Mouse (Mus musculus): ENCODE results near the gene Lsp1.
A peak's percentile ranks its signal among the peaks of the same experiment; 100 is the strongest.

Lsp1 gene

DNA sequence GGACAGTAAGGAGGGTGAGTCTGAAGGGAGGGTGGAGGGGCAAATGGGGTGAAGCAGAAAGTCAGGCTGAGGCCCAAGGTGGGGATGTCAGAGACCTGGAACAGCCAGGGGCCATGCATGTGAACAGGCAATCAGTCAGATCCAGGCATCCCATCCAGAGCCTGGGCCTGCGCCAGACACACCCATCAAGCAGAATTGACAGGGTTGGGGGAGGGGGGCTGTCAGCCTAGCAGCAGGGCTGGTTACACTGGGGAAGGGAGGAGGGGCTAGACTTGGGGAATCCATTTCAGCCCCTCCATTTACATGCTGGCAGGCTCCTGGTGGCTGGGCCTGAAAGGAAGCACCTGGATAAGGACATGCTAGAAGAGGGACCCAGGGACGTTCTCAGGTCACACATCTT lies 45.3 kb downstream of the Lsp1 start:
- no peak for DNase-seq (ENCODE audit: low read depth)

DNA sequence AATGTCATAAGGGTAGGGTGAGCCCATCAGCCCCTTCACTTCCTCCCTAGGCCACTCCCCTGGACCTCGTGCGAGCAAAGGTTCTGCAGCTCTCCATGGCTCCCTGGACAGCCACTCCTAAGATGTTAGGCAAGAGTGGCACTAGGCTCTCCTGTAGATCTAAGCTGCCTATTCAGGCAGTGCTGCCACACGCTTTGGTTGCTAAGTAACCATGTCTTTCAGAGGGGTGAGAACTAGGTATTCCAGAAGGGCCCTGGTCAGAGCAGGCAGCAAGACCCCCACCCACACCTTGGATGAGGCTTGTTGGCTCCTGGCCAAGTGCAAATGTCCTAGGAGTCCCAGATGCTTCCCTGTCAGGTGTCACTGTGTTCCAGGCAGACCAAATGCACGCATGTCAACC lies 45.9 kb downstream of the Lsp1 start:
- DNase-seq (ENCODE audit: low read depth) = no peak

GRCm38 (mm10) chr7:142507453-142507852 lies 46.8 kb downstream of the Lsp1 start:
- no peak for DNase-seq (ENCODE audit: low read depth)

- DNase-seq (ENCODE audit: low read depth) = no peak
These were observed 48.9 kb downstream of the Lsp1 start for GRCm38 (mm10) chr7:142509518-142509917.

DNA sequence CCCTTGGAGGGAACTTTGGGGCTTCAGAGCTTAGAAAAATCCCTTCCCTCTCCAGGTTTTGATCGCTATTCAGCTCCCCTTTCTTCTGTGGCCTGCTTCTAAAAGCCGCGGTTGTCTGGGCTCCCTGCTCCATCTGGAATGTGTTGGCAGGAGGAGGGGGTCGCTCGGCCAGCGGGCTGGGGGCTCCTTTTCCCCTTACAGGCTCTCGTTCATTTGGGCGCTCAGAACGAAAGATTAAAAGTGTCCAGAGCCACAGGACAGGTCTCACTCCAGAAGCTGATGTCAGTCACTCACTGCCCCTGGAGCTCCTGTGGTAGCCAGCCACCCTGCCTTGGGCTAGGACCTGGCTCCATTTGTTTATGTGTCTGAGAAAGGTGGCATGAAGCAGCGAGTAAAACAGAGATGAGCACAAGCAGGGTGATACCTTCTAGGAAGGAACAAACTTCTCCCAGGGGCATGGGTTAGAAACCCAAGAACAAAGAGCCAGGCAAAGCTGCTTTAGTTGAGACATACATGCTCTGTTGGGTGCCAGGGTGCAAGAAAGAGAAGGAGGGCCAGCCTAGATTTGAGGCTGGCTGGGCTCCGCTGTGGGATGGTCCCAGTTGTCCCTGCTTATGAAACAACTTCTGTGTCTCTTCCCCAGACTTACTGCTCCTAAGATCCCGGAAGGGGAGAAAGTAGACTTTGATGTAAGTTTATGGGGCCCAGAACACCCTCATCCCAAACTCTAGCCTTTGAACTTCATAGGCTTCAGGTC lies 49.6 kb downstream of the Lsp1 start:
- no peak for DNase-seq (ENCODE audit: low read depth)

DNA sequence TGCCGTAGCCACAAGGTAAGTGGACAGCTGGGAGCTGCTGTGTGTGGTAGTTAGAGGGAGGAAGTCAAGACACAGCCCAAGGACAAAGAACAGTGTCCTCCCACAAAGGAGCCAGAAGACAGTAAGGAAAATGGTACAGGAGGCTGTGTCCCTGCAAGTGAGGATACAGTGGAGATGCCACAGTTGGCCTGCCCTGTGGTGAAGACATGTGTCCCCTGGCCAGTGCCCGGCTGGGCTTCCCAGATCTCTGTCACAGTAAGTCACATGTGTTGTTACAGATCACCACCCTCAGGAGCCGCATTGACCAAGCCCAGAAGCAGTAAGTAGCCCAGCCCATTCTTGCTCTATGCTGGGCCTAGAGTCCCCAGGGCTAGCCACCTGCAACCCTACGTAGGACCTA lies 53.4 kb downstream of the Lsp1 start:
- no peak for DNase-seq (ENCODE audit: low read depth)

DNA sequence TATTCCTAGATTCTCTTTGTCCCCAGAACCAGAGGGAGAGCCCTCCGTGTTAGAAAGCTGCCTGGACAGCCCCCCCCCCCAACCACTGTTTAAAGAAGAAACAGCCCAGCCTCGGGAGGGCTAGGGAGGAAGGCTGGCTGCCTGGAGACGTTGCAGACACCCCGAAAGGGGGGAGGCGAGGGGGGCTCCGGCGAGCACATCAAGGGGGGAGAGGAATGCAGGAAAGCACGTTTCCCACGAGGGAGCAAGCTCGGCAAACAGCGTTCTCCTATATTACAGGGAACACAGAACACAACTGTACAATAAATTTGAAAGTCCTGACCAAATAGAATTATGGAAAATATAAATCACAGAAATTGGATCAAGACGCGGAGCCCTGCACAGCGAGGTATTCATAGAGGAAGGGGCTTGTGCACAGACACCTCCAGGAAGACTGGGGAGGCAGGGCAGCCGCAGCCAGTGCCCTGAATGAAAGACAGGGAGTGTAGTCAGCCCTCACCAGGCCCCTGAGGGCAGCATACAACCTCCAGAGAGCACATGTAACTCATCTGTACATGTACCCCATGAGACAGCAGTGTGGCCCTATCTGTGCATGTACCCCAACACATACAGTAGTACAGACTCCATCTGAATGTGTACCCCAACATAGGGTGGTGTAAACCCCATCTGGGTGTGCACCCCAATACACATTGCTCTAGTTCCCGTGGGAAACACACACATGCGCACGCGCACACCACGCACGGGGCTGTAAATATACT lies 55.8 kb downstream of the Lsp1 start:
- no peak for DNase-seq (ENCODE audit: low read depth)

DNA sequence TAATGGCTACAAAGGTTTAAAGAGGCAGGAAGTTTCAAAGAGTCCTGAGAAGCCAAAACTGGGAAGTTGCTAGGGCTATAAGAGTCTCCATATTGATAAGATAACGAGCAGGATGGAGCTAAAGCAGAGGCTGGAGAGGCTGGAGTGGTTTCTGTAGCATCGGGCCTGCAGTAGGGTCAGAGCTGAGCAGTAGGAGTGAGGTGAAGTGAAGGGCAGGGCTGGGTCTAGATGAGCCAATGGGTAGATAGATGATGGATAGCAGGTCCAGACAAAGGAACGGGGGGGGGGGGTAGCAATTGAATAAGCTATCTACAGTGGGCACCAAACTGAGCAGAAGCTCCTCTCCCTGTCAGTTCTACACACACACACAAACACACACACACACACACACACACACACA lies 56.9 kb downstream of the Lsp1 start:
- no peak for DNase-seq (ENCODE audit: low read depth)

DNA sequence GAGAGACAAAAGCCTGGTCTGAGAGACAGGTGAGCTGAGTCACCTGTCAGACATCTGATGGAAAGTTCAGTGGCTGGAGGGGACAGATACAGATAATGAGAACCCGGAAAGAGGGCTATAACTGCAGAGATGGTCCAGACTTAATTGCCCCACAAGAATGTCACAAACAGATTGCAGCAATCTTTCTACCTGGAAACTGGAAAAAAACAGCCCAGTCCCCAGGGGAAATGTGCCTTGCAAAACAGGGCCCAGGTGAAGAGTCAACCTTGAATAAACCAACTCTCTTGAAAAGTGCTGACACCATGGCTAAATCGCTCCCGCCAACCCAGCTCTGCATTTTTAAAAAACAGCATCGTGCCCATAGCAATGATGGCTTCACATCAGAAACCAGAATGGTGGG lies 59.7 kb downstream of the Lsp1 start:
- no peak for DNase-seq (ENCODE audit: low read depth)

DNA sequence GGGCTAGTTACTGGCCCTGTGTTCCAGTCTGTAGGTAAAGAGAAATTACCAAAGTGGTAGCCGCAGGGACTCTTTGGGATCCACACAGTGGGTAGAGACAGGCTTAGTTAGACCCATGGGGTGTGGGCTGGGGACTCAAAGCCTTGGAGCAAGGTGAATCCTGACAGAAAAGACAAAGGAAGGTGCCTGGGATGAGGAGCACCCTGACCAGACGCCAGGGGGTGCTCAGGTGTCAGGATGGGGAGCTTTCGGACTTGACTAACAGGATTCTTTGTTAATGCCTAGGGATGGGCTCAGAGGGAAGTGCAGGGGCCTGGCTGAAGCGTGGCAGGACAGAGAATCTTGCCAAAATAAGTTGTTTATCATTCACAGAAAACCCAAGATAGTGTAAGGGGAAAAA lies 61.7 kb downstream of the Lsp1 start:
- peak; percentile 30 for DNase-seq (ENCODE audit: low read depth)

- no peak for DNase-seq (ENCODE audit: low read depth)
These were observed 62.8 kb downstream of the Lsp1 start for GRCm38 (mm10) chr7:142523200-142523990.

DNA sequence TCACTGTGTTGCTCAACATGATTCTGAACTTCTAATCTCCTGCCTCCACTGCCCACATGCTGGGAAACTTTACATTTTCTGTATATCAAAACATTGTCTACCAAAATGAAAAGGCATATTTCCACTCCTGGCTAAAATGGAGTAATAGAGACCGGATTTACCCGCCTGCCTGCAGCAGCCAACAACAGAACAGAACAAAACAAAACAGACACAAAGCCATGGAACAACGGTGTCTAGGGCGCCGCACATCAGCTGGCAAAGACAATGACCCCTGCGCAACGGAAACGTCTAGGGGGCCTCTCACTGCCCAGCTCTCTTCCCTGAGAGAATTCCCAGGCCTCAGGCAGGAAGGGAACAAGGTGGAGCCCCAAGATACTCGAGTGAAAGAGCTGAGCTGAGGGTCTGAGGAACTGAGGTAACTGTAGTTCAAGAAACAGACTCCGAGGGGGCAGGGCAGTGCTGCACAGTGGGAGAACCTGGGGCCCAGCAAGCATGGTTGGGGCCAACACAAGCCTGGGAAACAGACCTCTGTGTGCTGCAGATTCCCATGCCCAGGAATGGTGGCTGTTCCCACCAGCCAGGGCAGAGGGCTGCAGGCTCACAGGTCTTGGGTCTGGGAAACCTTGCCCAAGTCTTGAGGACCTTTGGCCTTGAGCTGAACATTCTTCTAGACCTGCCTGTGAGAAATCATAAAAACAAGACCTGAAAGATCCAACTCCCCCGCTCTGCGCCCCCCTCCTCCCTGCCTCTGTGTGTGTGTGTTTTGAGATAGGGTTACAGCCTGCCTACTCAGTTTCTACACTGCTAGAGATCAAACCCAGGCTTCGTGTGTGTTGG lies 65.0 kb downstream of the Lsp1 start:
- no peak for DNase-seq (ENCODE audit: low read depth)

GRCm38 (mm10) chr7:142529350-142529749 lies 68.7 kb downstream of the Lsp1 start:
- no peak for DNase-seq (ENCODE audit: low read depth)

- no peak for DNase-seq (ENCODE audit: low read depth)
These were observed 71.4 kb downstream of the Lsp1 start for GRCm38 (mm10) chr7:142531973-142532521.

GRCm38 (mm10) chr7:142532671-142533058 lies 72.1 kb downstream of the Lsp1 start, which contains the start of gene Mrpl23:
Gene Mrpl23, plus strand, starts transcription at chr7:142532686.
- DNase-seq (ENCODE audit: low read depth) = no peak

GRCm38 (mm10) chr7:142533059-142533855 lies 72.6 kb downstream of the Lsp1 start:
- peak; percentile 87 for DNase-seq (ENCODE audit: low read depth)

- DNase-seq (ENCODE audit: low read depth) = no peak
These were observed 74.5 kb downstream of the Lsp1 start for GRCm38 (mm10) chr7:142535116-142535515.

DNA sequence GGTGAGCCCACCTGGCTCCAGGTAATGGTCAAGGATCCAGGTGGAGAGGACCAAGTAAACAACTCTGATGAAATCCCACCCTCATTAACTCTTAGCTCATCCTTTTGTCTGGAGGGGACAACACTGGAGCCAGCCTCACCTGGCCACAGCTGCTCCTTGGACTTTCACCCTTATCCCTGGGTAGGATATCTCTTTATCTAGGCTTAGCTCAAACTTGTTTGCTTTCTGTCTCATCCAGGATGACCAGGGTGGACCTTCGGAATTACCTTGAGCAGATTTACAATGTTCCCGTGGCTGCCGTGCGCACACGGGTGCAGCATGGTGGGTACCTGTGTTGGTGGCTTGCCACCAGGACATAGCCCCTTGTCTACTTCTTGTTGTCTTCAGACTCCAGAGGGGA lies 75.2 kb downstream of the Lsp1 start:
- no peak for DNase-seq (ENCODE audit: low read depth)

DNA sequence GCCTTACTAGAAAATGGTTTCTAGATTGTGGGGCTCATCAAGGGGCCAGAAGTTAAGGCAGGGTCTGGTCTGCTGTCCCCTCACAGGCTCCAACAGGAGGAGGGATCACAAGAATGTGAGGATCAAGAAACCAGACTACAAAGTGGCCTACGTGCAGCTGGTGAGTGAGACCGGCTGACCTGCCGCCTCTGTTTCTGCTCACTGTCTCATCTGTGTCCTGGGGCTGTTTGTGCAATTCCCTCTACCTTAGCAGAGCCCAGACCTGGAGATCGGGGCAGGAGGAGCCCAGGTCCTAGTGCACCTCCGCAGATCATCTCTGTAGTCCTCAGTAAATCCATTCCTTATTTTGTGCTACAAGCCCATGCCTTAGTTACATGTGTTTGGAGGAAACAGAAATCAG lies 76.6 kb downstream of the Lsp1 start:
- DNase-seq (ENCODE audit: low read depth) = no peak

GRCm38 (mm10) chr7:142537879-142538278 lies 77.3 kb downstream of the Lsp1 start:
- DNase-seq (ENCODE audit: low read depth) = peak; percentile 47

DNA sequence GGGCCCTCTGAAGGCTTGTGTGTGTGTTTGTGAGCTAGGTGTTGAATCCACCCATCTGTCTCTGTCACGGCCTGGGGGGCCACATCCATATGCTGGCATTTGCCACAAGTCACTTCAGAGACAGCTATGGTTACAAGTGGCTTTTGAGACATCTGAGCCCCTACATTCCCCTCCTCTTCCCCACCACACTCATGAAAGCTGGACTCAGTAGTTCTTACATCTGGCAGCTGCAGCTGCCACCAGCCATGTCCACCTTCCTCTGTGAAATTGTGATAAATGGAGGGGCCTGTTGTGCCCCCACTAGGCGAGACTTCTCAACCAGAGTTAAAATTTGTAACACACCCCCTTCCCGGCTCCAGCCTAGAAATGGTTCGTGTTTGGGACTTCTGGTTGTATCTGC lies 77.7 kb downstream of the Lsp1 start:
- DNase-seq (ENCODE audit: low read depth) = no peak
